Mouse (Mus musculus) spleen, adult 2 months (tissue): Measurements from ENCODE around the gene Tbcd.

Experiments used
- CTCF ChIP-seq: fragments of 200-500 bp; IDR thresholded peaks from 2 replicates; pipeline ENCODE4 v1.5.1; 2011; ENCODE audit warnings: mild to moderate bottlenecking, inconsistent platforms; ENCODE audit not compliant: insufficient read depth, insufficient read length, insufficient replicate concordance; ENCODE audit errors: extremely low read depth
- POLR2A ChIP-seq: fragments of 200-500 bp; IDR thresholded peaks from 2 replicates; pipeline ENCODE4 v1.6.1; 2011; ENCODE audit warnings: low read depth, low read length, inconsistent platforms

DNA sequence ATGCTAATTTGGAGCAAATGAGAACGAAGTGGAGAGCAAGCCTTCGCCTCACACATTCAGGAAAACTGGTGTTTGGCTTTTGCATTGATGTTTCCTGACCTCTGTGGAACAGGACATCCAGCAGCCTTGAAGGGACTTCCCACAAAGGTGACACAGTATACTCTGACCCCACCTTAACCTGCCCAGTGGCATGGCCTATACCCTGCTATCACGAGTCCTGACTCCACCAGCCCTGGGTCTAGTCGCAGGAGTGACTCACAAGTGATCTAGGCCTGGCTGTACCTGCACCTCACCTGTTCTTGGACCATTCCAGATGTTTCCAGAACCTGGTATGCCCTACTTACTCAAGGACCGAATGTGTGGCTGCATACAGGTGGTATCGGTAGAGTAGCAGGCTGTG is 177.8 kb downstream of the Tbcd start:
- TF ChIP-seq CTCF: no peak
- TF ChIP-seq POLR2A: no peak
